Mouse (Mus musculus): ENCODE data around the gene Trpm2. TPM values are rescaled to one million over a fixed set of nuclear protein-coding genes. Genes with fewer than 3 reads are reported as not detected.

Trpm2 gene
- total RNA-seq, 1 experiment from 2014 or later, result 2.7 TPM

DNA sequence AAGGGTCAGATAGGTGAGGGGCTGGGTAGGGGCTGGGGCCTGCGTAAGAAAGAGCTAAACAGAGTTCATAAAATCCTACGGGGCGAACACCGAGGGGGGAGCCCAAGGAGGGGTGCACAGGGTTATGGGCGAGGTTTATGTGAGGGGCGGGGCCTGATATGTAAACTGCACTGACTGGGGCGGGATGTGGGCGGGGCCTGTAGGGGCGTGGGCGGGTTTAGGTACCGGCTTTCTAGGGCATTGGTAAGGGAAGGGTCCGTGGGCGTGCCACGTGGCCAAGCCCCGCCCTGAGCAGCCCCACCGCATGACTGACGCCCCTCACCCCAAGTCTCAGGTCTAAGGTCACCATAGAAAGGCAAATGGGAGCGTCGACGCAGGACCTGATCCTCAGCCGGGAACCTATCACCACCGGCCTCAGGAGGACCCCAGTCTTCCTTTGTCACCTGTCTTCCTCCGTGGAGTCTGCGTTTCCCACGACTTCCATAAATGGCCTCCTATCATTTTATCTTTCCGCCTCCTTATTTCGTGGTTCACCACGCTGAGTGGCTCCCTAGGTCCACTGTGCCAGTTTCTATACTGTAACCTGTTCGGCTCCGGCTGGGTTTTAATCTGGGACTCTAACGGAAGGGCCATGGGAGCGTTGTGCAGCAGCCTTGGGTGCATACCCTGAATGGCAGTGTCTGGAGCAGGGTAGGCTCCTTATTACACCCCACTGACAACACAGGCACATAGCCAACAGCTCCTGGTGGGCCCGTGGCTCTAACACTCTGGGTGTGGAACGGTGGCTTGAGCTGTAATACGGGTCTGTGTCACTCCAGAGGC, 67.3 kb downstream of the Trpm2 start:
- DNase-seq, result peak; percentile 31

DNA sequence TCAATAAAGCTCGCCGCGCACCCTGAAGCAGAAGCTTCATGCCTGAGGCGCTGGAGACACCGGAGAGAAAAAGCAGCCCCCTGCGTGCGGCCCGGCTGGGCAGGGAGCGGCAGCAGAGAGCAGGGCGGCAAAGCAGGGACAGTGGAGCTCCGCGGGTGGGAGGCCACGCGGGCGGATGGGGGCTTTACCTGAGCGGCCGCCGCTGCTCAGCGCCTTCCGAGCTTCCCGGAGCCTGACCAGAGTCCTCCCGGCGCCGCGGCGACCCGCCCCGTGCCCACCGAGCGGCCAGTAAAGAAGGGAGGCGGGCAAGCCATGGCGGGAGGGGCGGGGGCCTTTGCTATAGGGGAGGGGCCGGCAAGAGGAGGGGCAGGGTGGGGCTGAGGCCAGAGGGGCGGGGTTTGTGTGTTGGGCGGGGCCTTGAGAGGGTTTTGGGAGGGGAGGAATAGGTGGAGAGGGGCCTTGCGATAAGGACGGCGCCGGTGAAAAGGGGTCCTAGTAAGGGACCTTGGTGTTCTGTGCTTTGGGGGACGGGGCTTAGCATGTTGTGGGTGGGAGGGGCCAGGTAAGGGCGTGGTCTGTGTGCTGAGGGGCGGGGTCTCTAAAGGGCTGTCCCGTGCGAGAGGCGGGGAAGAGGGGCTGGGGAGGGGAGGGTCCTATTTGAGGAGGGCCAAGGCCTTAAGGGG, 68.0 kb downstream of the Trpm2 start, which contains the start of gene Lrrc3:
TSS of gene Lrrc3 (minus strand) at position 326 of the 683 bp plus-strand sequence.
- DNase-seq, result peak; percentile 68

DNA sequence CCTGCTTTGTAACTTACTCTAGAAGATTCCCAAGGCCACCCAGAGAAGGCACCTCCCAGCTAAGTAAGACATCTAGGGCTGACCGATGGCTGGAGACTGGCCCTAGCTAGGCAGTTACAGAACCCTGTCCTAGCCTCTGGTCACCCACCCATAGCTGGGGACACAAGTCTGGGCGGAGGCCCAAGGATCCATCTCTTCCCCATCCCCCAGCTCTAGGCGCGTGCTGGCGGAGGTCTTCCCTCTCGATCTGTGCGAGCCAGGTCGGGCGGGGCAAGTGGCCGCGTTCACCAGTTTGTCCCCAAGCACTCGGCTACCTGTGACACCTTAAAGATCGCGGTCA, 68.5 kb downstream of the Trpm2 start:
- DNase-seq, result no peak

DNA sequence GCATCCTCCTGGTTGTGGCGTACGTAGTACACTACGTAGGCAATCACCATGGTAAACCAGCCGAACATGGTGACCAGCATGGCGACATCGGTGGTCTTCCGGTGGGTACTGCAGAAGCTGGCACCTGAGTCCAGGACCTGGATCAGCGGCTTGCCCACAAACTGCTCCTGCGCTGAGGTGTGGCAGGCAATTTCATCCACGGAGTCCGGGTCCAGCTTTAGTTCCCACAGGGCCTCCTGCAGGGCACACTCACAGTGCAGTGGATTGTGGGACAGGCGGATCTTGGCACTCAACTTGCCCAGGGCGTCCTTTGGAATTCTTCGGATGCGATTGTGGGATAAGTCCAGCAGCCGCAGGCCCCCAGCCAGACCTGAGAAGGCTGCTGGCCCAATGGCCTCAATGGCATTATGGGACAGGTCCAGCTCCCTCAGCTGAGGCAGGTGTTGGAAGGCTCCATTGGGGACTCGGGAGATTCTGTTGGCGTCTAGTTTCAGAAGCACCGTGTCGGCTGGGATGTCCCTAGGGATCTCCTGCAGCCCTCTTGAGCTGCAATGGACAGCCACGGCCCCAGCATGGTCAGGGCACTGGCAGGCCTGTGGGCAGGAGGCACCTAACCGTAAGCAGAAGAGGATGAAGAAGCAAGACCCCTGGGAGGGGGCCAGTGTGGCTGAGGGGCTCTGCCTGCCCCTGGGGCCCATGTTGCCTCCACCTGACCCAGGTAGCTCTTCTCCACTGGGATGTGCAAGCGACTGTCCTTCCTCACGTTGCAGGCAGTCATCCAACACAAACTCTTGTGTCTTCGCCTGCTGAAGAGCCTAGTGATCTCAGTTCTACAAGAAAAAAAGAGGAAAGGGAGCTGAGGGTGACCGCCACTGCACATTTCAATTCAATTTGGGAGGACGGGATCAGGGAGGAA, 69.2 kb downstream of the Trpm2 start:
- no peak for DNase-seq

DNA sequence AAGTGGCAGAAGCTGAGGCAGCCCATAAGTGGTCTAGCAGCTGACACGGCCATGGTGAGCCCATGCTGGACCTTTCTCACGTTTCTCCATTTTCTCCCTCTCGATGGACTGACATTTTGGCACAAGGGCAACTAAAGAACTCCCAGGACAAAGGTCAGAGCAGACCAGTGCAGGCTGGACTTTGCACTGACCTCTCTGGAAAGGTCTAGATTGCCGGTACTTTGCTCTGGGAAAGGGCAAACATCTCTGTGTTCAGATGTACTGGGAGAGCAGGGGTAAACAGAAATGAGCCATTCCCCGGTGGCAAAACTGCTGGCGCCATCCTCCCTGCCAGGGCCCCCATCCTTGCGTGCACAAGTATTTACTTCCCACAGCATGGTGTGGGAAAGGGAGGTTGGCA, 70.2 kb downstream of the Trpm2 start:
- no peak for DNase-seq

DNA sequence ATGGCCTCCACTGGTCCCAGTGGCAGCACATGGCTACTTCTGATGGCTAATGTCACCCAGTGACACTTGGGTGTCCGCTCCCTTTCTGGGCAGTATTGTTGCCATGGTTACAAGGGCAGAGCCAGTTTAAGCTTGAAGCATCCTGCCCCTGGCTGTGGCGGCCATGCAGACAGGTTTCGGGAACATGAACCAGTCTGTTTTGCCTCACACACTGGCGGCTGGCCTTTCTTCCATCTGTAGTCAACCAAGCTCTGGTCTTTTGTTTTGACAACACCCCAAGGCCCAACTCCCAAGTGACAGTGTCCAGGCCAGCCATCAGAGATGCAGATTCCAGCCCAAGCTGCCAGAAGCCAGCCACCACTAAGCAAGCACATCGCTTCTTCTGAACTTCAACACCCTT, 74.8 kb downstream of the Trpm2 start:
- DNase-seq, result no peak

DNA sequence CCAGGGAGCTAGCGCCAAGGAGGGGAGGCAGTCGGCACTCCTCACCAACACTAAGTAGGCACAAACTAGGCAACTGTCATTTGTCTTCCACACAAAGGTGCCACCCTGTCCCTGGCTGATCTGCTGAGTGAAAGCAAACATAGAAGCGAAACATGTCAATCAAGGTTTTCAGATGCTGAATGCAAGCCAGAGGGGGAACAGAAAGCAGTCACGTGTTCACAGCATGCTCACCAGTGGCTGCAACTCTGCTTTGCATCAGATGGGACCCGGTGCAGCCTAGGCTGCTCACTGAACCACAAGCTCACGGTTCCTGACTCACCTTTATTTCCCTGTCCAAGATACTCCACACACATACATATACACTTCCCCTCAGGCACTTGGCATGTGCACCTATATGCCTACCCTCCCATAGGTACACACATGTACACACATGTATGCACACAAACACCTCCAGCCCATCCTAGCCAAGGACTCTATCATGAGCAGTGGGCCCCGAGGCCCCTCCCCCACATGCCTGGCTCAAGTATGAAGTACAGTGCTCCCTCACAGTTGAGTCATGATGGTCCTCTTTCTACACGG, 79.3 kb downstream of the Trpm2 start:
- DNase-seq, result no peak

DNA sequence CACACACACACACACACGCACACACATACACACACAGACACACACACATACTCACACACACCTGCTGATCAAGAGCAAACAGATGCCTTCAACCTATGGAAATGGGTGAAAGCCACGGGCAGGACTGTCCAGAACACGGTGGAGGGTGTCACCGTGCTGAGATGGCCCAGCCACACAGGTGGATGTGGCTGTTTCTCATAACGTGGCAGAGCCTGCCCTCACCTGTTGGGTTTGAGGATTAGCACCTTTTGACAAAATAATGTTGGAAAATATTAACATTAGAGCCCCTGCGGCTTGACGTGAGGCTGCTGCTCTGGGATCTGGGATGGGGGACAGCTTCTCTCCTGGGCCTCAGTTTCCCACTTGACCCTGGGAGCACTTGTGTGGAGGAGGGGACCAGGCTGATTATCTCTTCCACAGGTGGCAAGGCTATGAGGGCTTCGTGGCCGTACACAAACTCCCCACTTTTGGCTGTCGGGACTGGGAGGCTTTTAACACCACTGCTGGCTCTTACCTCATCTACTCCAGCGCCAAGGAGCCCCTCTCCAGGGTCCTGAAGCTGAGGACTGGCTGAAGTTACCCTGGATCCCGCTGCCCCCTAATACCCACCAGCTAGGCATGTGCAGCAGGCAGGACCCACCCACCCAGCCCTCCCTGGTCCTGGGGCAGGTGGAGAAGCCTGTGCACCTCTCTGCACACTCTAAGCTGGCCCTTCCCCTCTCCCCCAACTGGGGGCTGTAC, 84.2 kb downstream of the Trpm2 start:
- no peak for DNase-seq

DNA sequence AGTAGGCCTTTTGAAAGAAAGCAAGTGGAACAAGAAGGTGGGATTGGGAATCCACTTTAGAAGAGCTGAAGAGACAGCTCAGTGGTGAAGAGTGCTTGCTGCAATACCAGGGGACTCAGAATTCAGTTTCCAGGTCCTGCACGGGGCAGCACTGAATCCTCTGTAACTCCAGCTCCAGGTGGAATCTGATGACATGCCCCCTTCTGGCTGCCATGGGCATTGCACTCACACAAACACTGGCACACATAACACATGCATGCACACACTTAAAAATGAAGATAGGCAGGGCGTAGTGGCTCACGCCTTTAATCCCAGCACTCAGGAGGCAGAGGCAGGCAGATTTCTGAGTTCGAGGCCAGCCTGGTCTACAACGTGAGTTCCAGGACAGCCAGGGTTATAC, 87.8 kb downstream of the Trpm2 start:
- DNase-seq, result no peak

DNA sequence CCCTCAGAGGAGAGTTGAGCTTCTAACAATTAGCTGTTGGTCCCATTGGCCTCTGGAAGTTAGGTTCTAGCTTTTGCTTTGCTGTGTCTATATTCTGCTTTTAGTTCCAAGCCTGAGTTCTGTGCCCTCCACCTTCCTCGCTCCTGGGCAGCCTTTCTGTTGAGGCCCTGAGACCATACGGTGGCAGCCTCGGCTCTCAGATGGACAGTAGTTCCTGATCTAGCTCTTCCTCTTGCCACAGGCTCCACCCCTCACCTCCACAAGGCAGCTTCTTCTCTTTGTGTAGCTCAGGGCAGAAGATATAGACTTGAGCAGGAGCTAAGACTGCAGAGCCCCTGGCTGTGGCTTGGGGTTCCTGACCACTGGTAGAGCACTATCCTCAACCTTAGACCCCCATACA, 90.1 kb downstream of the Trpm2 start:
- DNase-seq, result no peak

DNA sequence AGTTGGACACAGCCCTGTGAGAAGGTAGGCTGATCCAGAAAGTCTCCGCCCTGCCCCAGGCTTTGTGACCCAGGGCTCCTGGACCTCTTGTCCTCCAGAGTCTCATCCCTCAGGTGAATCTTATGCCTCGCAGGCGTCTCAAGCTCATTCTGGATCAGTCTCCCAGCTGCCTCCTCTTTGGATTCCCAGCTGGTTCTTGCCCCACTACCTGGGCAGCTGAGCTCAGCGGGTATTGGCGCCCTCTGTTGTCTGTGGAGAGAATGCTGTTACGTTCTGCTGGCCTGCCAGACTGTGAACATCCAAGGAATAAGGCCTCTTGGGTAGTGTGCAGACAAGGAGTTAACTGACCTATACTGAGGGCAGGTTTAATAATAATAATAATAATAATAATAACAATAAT, 91.4 kb downstream of the Trpm2 start:
- peak; percentile 38 for DNase-seq

DNA sequence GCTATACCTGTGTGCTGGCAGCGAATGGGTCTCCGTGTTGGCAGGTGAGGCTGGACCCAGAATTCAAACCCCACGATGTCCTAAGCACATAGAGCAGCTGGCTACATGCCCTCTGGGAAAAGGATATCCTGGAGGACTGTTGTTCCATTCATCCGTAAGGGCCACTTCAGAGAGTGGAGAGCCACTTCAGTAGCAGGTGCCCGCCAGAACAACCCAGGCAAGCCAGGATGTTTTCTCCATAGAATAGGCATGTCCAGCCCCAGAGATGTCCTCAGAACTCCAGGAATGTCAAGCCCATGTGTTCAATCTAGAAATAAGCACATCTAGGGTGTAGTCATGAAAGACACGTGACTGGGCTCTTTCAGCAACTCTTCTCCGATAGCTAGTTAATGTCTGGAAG, 100.7 kb downstream of the Trpm2 start:
- no peak for DNase-seq

DNA sequence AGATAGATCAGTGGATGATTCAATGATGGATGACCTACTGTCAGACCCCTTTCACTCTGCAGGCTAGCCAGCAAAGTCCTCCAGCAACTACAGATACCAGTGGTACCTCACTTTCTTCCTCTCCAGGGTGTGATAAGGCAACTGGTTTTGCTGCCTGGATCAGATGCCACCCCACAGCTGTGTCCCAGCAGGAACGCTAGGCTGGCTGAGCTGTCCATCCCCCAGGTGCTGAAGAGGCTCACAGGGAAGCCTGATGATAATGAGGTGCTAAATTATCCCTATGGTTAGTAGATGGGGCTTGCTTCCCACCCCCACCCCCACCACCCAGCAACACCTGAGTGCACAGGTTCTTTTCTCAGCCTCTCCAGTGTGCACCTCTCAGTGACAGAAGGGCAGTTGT, 102.8 kb downstream of the Trpm2 start:
- DNase-seq, result no peak

DNA sequence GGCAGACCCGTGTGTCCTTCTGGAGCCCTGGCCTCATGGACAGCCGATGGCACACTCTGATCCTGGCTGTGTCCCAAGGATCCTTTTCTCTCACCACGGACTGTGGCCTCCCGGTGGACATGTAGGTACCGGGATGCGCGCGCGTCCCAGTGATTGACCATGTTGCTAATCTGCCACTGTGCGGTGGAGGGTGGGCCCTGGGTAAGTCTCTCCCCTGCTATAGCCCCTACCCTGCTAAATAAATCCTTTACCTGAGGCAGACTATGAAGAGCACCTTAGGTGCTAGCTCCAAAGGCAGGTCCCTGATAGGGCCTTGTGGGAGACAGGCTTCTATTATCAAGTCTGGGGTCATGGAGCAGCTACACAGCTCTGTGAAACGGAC, 105.6 kb downstream of the Trpm2 start:
- no peak for DNase-seq

DNA sequence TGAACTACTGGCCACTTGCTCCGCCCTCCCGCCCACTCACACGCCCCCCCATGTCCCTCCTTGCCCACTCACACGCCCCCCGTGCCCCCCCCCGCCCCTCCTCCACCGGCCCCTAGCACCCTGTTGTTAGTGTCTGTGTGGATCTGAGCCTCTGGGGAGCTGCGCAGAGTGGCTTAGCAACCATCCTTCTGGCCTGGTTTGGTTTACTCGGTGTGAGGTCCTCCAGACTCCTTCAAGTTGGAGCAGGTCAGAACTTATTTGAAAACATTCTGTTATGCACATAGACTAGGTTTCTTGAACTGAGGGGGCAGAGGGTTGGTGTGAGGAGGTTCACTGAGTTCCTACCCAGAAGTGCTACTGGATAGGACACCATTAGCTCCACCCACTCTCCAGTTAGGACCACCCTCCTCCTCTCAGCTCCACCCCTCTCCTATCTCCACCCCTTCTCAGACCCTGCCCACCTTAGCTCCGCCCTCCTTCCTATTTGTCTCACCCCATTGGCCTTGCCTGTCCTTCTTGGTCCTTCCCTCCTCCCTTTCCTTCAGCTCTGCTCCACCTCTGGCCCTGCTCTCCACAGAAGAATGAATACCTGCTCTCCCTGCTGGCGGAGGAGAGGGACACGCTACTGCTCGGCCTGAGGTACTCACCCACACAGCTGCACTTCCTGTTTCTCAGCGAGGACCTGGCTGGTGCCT, 106.1 kb downstream of the Trpm2 start:
- peak; percentile 8 for DNase-seq

DNA sequence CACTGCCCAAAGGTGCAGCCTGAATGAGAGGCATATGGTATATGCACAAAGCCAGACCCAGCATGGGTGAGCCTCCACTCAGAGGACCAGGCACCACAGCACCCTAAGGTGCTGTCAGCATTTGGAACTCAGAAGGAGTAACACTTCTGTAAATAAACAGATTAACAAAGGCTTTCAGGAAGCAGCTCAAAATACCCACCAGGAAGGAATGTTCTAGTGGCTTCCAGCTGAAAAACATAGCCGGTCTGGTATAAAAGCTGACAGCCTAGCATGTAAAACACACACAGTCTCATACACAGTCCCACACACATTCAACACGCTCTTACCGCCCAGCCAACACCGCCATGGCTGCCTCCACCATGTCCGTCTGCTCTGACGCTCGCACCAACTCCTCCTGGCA, 108.7 kb downstream of the Trpm2 start, which contains the start of gene Gm3285:
TSS of gene Gm3285 (plus strand) at position 301 of the 400 bp plus-strand sequence.
- no peak for DNase-seq

Other genes starting within 250 kb of the Trpm2 start
- not detected in 2 replicates for gene Krtap12-1, start 250.0 kb downstream of the Trpm2 start, total RNA-seq (2021)
- not detected in 2 replicates for gene Gm10100, start 244.1 kb downstream of the Trpm2 start, total RNA-seq (2021)
- gene Gm18596, start 227.9 kb downstream of the Trpm2 start, total RNA-seq (2021), result not detected in 2 replicates
- not detected in 2 replicates for gene Gm9736, start 219.2 kb downstream of the Trpm2 start, total RNA-seq (2021)
- gene Gm3233, start 210.9 kb downstream of the Trpm2 start, total RNA-seq (2021), result not detected in 2 replicates
- gene Gm3238, start 199.2 kb downstream of the Trpm2 start, total RNA-seq (2021), result not detected in 2 replicates
- gene Gm7138, start 193.6 kb downstream of the Trpm2 start, total RNA-seq (2021), result not detected in 2 replicates
- not detected in 2 replicates for gene Gm3250, start 188.0 kb downstream of the Trpm2 start, total RNA-seq (2021)
- not detected in 2 replicates for gene Gm7137, start 182.4 kb downstream of the Trpm2 start, total RNA-seq (2021)
- gene Gm9639, start 175.5 kb downstream of the Trpm2 start, total RNA-seq (2021), result not detected in 2 replicates
- not detected in 2 replicates for gene Gm19668, start 171.4 kb downstream of the Trpm2 start, total RNA-seq (2021)
- gene Gm9507, start 158.7 kb downstream of the Trpm2 start, total RNA-seq (2021), result not detected in 2 replicates
- gene Gm2696, start 155.9 kb downstream of the Trpm2 start, total RNA-seq (2021), result not detected in 2 replicates
- gene Krtap10-4, start 143.5 kb downstream of the Trpm2 start, total RNA-seq (2021), result not detected in 2 replicates
- gene Krtap10-10, start 134.6 kb downstream of the Trpm2 start, total RNA-seq (2021), result not detected in 2 replicates
- gene Gm36176, start 123.8 kb downstream of the Trpm2 start, total RNA-seq (2021), result not detected in 2 replicates
- gene Gm10318, start 117.7 kb downstream of the Trpm2 start, total RNA-seq (2021), result not detected in 2 replicates
- gene Gm3285, start 108.6 kb downstream of the Trpm2 start, total RNA-seq (2021), result not detected in 2 replicates
- 5.5 and 8.0 TPM in 2 replicates for gene Lrrc3, start 68.0 kb downstream of the Trpm2 start, total RNA-seq (2021)
- 18.5 and 22.1 TPM in 2 replicates for gene 1810043G02Rik, start 8.0 kb upstream of the Trpm2 start, total RNA-seq (2021)
- gene Pfkl, start 39.5 kb upstream of the Trpm2 start, total RNA-seq (2021), result 91.4 and 96.0 TPM in 2 replicates
- 30.7 and 36.2 TPM in 2 replicates for gene Dnmt3l, start 71.4 kb upstream of the Trpm2 start, total RNA-seq (2021)
- not detected in 2 replicates for gene Aire, start 73.0 kb upstream of the Trpm2 start, total RNA-seq (2021)
- 26.3 and 36.0 TPM in 2 replicates for gene Icosl, start 98.7 kb upstream of the Trpm2 start, total RNA-seq (2021)
- gene D10Jhu81e, start 199.2 kb upstream of the Trpm2 start, total RNA-seq (2021), result 235 and 247 TPM in 2 replicates
- 17.8 and 17.9 TPM in 2 replicates for gene Pwp2, start 214.6 kb upstream of the Trpm2 start, total RNA-seq (2021)

Data from adrenal gland, postnatal 25 days (tissue).